Mouse (Mus musculus) layer of hippocampus, adult 8-10 months (tissue): Measurements from ENCODE around the gene Unc79. TPM values are rescaled to one million over a fixed set of nuclear protein-coding genes. Genes with fewer than 3 reads are reported as not detected.

Experiments
- DNase-seq, 2 experiments: peaks; one replicate each; pipeline ENCODE4 v3.0.0; 2022; ENCODE audit warnings: low spot score in 2 of 2
- total RNA-seq, 4 experiments: library from RNA; stranded (reverse); gene quantifications; 2 replicates each; pipeline ENCODE4 v1.2.4; 2022

Unc79 gene
- total RNA-seq, 4 experiments from 2014 or later = 43.4 to 60.3 (median 54.2) TPM

DNA sequence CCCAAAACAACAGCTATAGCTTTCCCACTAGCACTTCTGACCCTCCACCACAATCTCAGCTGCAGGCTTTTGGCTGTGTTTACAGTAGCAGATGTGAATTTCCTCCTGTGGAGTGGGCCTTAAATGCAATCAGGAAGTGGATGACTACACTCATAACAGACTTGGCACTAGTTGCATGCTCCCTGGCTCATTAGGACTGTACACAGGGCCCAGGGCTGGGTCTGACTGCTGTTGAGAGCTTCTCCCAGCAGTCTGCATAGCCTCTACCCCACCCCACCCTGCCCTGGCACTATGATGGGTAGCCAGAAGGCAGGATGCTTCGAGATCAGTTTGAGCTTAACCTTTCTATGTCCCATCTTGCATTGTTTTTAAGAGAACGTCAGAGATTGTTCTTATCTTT lies 91.5 kb downstream of the Unc79 start:
- DNase-seq = no peak

DNA sequence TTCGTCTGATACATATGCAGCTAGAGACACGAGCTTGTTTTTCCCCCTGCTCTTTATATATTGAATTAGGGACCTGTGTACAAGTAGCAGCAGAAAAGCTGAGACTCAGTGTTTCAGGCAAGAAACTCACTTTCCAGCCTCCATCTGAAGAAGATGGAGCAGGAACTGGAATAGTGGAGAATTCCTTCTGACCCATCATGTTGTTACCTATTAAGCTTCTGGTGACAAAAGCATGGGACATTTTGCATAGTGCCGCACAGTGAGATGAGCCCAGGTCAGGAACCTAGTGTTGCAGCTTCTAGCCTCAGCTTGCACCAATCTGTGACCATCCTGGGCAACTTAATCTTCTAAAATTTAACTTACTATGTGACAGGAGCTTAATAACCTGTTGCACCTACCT lies 92.7 kb downstream of the Unc79 start:
- DNase-seq = no peak

DNA sequence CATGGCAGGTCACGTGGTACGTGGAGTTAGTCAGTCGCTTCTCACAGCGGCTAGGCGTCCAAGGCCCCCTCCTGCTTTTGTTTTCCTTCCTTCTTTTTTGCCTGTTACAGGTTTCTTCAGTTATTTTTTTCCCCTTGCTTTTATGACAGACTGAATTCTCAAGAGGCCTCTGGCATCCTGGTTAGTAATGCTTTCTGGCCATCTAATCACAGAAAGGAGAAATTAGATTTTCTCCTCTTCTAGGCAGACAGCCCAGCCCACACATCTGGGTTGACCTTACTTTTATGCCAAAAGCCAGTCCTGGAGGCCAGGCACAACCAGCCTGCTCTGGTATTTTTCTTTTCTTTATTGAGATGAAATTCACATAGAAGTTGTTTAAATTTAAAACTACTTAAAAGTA lies 94.1 kb downstream of the Unc79 start:
- no peak for DNase-seq

DNA sequence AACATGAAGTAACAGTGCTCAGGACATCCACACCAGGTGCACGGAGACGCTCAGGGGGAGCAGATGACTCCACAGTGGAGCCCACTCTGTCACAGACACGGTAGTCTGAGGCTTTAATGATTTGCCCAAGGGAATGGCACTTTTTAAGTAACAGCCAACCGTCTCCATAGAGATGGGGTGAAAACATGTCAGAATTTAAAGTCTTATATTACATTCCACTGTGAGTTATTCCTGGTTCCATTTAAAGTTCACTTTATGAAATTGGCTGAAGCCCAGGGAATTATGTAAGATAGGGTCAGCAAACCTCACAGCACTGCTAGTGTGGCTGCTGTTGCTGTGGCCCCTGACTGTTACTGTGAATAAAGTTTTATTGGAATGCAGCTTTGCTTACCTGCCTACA lies 95.8 kb downstream of the Unc79 start:
- no peak for DNase-seq

DNA sequence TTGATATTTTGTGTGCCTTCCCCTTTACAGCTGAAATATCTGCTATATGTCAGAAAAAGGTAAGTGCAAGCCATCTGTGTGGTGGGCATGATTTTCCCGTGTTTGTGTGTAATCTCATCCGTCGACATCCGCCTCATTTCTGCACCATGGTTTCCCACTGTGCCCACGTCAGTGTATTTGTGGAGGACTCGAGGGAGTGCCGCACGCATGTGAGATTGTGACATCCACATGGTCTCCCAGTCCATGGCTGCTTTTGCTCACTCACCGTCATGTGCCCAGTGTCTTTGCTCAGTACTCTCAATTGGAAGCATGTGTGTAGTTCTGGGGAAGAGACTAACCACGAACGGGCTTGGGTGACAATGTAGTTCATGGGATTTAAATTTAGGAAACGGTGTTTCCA lies 101.2 kb downstream of the Unc79 start:
- DNase-seq = no peak

DNA sequence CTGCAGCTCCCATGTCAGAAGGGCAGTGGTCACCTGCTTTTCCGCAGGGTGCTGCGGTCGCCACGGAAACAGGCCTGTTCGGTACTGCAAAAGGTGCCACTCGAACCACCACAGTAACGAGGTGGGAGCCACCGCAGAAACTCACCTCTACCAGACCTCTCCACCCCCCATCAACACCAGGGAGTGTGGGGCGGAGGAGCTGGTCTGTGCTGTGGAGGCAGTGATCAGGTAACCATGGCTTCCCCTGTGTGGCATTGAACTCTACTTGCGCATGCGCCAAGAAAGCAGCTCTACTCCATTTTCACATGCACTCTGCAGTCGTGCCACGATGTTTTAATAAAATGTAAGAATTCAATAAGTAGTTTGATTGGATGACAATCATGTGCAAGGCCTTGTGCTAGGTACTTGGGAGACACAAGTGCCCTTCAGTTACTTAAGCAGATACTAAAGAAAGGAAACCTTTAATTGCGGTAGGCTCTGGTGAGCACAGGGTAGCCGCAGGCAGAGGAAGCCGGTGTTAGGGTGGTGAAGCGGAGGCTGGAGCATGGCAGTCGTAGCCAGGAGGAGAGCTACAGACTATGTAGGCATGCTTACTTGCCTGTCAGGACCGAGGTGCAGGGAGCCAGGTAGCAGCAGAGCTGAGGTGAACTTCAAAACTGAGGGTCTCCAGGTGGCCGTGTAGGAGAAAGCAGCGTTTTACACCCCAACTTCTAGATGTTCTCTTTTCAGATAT lies 110.8 kb downstream of the Unc79 start:
- no peak for DNase-seq

DNA sequence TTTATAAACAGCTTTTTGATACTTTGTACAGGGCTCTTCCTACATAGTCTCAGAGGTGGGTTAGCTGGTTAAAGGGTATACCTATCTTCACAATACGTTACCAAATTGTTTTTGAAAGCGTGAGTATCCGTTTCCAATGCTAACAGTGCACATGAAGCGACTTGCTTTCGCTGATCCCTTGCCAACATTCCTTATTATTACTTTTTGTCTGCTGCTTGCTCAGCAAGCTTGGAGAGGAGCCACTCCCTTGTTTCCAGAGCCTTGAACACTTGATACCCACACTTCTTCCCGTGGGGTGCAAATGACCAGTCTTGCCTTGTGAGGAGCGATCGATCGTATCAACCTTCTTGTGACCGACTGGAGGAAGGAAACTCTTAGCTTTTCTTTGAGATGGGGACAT lies 112.1 kb downstream of the Unc79 start:
- no peak for DNase-seq

DNA sequence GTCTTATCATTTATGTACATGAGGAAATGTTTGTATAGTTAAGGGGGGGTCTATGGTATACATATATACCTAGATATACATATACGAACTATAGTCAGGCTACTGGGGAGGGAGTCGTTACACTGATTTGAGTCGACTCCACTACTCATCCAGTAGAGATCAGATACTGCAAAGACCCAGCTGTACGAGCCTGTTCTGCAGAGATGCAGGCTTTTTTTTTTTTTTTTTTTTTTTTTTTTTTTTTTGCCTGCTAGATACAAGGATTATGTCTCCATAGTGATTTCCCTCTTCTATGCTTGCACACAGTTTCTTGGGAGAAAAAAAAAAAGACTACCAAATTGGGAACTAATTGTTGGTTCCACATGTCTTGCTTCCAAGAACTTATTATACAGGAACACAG lies 113.5 kb downstream of the Unc79 start:
- DNase-seq = no peak

DNA sequence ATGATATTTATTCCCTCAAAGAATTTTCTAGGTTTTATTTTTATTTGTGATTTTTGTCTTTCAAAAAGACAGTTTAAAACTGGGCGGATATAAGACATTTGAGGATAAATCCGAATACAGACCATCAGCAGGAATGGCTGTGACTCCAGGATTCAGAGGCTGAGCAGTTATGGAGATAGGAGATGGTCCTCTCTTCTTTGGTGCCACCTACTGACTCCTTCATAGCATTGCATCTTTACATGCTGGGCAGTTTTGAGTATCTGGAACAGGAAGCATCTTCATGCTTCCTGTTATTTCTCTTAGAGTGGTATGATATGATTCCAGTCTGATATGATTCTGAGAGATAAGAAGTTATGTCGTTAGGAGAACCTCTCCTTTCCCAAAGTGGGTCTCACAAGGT lies 116.3 kb downstream of the Unc79 start:
- no peak for DNase-seq

DNA sequence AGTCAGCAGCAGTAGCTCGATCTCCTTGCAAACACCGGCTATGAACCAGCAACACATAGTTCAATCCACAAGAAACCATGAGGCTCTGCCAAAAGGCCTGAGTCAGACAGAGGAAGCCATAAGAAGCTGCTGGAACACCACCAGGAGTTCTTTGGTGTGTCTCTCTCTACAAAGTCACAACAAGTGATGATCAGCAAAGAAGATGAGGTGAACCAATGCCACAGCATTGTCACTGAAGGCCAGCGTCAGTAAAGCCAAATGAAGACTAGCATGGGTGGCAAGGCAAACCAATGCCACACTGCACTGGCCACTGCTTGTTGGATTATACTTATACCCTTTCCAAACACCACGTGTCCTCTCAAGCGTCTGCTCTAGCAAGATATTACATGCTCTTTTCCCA lies 119.5 kb downstream of the Unc79 start:
- no peak for DNase-seq

DNA sequence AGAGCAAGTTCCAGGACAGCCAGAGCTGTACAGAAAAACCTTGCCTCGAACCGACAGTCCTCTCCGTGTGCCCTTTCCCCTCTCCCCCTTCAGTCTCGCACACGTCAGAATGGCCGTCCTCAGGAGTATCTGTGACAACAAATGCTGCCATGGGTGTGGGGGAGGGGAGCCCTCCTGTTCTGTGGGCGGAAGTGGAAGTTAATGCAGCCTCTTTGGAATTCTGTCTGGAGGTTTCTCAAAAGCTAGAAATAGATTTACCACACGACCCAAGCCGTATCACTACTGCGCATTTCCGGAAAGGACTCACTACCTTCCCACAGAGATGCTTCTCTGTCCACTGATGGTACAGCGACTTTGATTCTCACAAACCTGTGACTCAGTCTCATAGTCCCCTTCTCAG lies 120.9 kb downstream of the Unc79 start:
- DNase-seq = no peak

DNA sequence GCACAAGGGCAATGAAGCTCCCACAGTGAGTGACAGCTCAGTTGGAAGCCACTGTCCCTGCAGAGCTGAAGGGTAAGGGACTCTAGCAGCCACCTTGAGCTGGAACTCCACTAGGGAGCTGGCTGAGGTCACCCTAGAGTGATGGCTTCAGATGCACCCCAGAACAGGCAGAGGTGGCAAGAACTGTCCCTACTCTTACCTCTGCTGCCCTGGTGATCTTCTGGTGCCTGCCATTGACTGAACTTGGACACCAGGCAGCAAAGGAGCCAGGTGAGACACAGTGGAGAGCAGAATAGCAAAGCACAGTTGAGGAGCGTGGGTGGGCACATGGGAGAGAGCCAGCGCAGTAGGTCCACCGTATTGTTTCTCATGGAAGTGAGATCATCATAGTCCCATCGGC lies 125.3 kb downstream of the Unc79 start:
- no peak for DNase-seq

DNA sequence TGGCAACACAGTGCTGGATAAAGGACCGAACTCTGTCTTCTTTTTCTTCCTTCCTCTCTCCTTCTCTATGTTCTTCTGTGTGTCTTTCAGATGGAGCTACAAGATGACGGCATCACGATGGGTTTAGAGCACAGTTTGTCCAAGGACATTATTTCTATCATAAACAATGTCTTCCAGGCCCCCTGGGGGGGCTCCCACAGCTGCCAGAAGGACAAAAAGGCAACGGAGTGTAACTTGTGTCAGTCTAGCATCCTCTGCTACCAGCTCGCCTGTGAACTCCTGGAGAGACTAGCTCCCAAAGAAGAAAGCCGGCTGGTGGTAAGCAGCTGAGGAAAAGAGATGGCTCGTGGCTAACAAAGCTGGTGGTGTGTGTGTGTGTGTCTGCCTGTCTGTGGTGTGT lies 130.1 kb downstream of the Unc79 start:
- DNase-seq = no peak

DNA sequence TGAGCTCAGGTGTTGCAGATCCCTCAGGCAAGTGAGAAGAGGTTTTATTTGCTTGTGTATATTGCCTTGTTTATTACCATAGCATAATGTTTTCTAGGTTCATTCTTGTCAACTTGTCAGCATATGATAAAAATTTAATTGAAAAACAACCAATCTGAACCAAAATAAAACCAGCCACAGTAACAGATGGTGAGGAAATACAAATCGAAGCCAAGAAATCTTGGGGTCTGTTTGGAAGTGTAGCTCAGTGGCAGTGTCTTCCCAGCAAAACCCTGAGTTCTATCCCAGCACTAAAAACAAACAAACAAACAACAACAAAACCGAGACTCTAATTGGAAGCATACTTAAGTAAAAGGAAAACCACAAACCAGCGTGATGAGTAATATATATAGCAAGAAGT lies 131.4 kb downstream of the Unc79 start:
- DNase-seq = no peak

DNA sequence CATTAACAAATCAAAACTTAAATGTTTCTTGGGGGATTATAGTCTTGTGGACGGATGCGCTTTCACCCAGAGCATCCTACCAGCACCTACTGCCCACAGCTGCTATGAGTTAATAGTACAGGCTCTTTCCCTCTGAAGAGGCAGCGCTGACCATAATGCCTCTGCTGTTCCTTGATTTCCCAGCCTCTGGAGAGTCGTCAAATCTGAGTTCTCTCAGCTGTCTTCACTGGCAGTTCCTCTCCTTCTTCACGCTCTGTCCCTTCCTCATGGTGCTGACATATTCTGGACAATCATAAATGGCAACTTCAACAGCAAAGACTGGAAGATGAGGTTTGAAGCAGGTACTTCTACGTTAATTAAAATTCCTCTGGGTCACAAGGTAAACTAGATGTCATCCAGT lies 143.2 kb downstream of the Unc79 start:
- no peak for DNase-seq

DNA sequence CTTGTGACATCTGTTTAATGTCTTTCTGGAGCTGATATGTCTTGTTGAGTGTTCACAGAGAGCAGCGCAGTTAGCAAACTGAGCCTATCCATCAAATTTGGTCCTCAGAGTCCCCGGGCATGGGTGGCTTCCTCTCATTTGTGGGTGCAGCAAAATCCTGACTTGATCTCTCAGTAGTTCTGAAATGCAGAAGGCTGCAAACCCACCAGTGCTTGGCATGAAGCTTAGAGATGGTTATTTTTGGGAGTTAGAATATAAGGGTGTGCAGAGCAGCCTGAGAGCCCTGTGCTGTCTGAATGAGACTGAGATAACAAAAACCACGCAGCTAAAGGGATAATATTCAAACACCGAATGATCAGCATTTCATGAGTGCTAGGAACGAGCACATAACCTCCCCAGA lies 146.5 kb downstream of the Unc79 start:
- DNase-seq = no peak

DNA sequence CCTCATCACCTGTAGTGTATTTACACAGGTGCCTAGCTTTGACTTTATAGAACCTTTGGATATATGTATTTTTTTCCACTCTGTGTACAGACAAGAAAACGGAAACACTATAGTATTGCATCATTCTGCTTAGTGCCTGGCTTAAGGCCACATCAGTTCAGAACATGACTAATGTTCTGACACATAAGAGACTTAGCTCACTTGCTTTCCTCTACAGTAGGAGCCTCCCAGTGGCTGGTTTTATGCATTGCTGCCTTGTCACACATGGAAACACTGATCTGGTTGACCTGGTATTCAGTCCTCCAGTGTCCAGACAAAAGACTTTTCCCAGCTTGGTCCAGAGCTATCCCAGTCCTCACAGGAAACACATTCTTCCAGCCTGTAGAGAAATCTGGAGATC lies 150.5 kb downstream of the Unc79 start:
- peak in 1 of 2 experiments; percentile 34 for DNase-seq

DNA sequence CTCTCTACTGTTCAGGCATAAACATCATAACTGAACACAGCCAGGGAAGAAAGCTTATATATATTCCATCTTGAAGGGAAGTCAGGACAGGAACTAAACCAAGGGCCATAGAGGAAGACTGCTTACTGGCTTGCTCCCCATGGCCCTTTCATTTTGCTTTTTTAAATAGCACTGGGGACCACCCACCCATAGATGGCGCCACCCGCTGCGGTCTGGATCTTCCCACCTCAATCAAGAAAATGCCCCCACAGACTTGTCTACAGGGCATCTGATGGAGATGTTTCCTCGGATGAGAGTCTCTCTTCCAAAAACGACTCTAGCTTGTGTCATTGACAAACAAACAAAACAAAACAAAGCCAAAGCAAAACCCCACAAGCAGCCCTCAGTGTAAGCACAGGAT lies 151.4 kb downstream of the Unc79 start:
- DNase-seq = no peak

DNA sequence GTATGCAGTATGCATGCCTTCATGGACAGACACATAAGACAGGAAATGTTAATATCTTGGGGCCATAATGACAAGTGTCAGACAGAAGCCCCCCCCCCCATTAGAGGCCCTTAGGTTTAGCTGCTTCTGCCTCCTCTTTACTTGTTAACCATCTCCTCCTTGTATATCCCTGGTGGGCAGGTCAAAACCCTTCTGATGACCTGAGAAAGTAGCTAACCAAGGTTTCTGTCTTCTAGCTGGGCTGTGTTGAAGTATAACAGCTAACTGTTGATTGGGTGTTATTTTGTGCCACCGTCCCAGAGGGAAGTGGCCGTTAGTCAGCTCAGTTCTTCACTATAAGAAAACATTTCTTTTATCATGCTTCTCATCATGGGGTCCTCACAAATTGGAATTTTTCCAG lies 154.4 kb downstream of the Unc79 start:
- no peak for DNase-seq

DNA sequence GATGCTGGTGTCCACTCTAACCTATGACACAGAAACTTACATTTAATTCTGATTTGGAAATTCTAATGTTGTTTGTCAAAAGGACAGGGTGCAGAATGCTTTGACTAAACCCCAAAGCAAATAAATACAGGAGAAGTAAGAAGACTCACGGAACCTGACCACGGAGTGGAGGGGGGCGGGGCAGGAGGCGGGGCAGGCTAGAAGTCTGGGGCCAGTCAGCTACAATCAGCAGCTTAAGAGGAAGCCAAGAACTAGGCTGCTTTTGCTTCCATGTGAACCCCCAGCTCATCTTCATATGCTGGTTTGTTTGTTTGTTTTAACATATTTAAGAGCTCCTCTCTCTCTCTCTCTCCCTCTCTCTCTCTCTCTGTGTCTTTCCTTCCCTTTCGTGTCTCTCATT lies 154.9 kb downstream of the Unc79 start:
- no peak for DNase-seq

DNA sequence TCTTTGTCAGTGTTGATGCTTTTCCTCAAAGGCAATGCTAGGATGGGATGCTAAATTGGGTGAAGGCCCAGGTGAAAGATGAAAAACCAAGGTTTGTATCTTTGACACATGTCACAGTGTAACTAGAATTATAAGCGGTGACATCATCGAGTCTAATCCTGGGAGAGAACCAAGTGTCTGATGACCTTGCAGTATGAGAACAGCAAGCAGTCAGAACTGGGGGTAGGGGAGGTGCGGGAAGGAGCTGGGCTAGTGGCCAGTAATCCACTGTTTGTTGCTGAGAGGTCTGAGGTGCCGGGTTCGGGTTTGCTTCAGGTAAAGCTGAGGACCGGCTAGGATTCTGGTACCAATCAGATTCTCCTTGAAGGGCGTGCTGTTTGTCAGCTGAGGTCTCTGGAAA lies 160.6 kb downstream of the Unc79 start:
- no peak for DNase-seq

DNA sequence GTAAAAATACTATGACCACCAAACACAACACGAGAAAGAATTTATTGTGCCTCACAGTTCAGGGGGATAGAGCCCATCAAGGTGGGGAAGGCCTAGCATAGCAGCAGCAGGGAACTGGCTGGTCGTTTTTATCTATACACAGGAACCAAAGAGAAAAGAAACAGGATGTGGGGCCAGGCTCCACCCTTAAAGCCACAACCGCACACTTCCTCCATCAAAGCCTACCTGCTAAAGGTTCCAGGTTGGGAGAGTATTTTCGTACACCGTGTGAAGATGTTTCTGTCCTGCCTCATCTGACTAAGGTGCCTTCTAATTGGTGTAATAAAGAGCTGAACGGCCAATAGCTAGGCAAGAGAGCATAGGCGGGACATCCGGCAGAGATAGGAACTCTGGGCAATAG lies 168.0 kb downstream of the Unc79 start:
- no peak for DNase-seq

DNA sequence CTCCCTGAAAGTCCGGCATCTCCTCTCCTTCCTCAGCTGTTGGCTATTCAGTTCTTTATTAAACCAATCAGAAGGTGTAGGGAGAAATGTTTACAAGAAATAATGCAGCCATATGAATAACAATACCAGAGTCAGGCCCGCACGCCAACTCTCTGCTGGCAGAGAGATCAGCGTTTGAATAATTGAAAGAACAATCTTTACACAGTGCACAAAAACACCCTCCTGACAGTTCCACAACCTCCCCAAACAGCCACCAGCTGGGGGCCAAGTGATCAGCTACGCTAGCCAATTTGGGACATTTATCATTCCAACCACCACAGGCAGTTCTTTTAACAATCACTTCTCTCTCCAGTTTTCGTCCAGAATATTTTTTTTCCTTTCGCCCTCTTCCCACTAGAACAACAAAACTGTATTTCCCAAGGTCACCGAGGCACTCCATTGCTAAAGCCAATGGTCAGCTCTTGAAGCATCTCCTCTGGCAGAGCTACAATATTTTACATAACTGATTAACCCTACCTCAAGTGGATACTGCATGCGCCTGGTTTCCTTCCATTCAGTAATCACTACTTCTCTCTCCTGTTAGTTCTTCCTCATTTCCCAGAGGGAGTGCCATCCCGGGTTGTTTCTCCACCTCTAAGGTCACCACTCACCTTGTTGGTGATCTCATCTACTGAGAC lies 169.0 kb downstream of the Unc79 start:
- no peak for DNase-seq
